Mouse (Mus musculus) large intestine, adult 2 months (tissue): ENCODE results near the gene Gm21119. TPM values are rescaled to one million over a fixed set of nuclear protein-coding genes. Genes with fewer than 3 reads are reported as not detected.
"Not testable (repeated sequence)": the region's sequence is repeated elsewhere in the genome, so short reads cannot be mapped to it uniquely, and the experiment has no call there.

ENCODE experiments used
- DNase-seq: peaks from one replicate; pipeline ENCODE4 v3.0.0-alpha.2; 2012; ENCODE audit warnings: low read depth, low spot score
- WGBS: fragments of 180-500 bp; shearing (Covaris S2); methylation state at CpG from one replicate; pipeline ENCODE4 v1.1.7; 2018; 5-methylcytosine and 5-hydroxymethylcytosine counted together
- polyA plus RNA-seq: library from polyadenylated mRNA; depleted of rRNA; stranded (reverse); fragments of >200 nt; gene quantifications from 2 replicates; pipeline ENCODE4 v1.2.3, GENCODE M21; 2012

Gm21119 gene
- polyA plus RNA-seq, 1 experiment, result not detected

- 26% methylated on average over 1 of the region's 1 CpGs for WGBS
- DNase-seq, result not testable (repeated sequence)
These were observed 23.2 kb downstream of the Gm21119 start for GRCm38 (mm10) chr8:20637931-20638330.

DNA sequence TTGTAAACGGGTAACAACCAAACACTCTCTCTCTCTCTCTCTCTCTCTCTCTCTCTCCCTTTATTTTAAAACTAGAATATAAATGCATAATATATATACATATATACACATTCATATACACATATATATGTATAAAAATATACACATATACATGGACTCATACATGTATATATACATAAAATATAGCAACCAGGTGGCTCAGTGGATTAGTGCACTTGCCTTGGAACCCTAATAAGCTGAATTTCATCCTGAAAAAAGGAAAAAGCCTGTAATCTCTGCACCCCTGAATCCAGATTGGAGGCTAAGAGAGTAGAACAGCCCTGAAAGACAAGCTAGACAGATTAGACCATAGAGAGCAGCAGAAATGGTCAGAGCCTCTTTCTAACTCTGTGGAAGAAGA is 28.8 kb downstream of the Gm21119 start:
- not testable (repeated sequence) for DNase-seq
- no CpG with 5 or more reads among the region's 1 CpGs for WGBS

DNA sequence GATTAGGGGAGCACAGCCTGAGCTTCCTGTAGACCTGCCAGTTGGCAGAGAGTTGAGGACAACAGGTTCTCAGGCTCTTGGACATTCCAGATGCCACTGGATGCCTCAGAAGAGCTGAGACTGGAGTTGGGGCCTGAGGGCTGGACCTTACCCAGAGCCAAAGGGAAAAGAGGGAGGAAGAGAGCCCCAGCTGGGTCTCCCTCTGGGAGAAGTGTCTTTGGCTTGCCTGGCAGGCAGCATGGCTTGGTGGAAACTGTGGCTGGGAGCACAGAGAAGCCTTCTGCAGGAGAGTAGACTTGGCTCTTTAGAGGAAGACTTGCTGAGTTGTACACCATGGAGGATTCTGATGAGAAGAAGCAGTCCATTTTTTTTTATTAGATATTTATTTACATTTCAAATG is 38.3 kb downstream of the Gm21119 start:
- not testable (repeated sequence) for DNase-seq

- DNase-seq, result not testable (repeated sequence)
These were observed 63.7 kb downstream of the Gm21119 start for GRCm38 (mm10) chr8:20678418-20678817.
